Mouse (Mus musculus) mature B cell (primary cell): ENCODE measurements around the gene Cep112.
"Not testable (repeated sequence)": the region's sequence is repeated elsewhere in the genome, so short reads cannot be mapped to it uniquely, and the experiment has no call there.

Experiments
- in situ Hi-C: fragments of 300-500 bp; cut with MboI; formaldehyde crosslinking; loops from 2 replicates; pipeline ENCODE4 v1.14.3; 2019

Gene Cep112

GRCm38 (mm10) chr11:108871284-108871683, 446.3 kb downstream of the Cep112 start:
- in situ Hi-C loops = not testable (repeated sequence)

- in situ Hi-C loops = no loop called here
Measured at GRCm38 (mm10) chr11:108871748-108872147, 446.8 kb downstream of the Cep112 start.

DNA sequence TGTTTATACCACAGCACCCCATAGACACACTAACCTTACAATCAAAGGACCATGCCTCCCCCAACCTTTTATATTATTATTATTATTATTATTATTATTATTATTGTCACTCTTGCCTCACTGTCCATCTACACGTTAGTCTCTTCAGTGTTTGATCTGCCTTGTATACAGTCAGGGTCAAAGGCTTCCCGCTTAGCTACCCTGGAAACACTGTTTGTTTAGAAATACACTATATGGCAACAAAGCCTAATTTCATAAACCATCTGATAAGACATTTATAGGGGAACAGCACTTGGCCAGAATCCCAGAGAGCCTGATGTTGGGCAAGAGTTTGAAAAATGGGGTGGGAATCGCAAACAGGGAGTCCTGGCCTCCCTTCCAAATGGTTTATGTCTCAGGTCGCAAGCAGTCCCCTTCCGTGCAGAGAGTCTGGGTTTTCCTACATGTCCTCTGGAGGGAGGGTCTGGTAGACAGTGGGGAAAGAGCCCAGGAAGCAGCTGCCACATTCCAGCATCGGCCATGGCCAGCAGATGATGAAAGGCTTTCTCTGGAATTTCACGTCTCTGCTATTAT, 451.7 kb downstream of the Cep112 start:
- in situ Hi-C loops = no loop called here

- in situ Hi-C loops = no loop called here
Measured at GRCm38 (mm10) chr11:108877520-108877919, 452.5 kb downstream of the Cep112 start.

- in situ Hi-C loops = no loop called here
Measured at GRCm38 (mm10) chr11:108880546-108880945, 455.6 kb downstream of the Cep112 start.

DNA sequence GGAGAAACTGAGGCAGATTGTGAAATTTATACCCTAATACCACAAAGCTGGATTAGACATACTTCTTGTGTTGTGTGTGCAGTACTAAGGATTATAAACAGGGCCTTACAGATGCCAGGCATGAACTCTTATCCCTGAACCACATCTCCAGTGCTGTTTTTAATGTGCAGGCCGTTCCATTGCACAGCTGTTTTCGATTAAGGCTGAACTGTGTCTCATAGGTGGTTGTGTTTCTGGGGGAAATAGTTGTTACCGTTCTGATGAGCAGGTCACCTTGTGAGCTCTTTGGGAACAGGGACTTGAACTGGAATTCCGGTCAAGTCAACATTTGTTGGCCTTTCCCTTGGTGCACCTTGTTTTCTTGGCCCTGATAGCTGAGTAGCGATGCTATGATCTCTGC, 456.7 kb downstream of the Cep112 start:
- in situ Hi-C loops = no loop called here

DNA sequence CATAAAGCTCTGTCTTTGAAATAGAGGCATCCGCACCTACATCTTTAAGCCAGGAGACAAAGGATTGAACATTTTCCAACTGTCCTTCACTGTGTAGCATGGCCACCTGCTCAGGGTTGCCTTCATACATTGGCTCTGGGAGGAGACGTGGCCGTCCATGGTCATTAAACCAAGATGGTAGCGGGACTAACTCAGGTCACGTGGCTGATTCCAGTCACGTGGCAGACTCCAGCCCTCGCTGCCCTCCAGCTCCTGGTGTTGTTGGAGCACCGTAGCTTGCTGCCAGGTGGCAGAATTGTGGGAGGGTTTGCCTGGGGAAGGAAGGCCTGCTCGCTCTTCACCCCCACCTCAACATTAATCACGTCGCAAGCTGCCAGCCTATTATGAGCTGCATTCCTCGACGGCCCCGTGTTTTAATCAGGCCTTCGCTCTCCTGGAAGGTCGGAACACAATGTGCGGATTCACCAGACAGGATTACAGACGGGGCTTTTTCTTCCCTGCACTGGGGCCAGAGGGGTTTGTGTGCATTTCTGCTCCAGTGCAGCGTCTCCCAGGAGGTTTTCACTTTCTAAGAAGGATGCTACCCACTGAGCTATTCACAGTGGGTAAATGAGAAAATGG, 460.4 kb downstream of the Cep112 start:
- in situ Hi-C loops = no loop called here

- in situ Hi-C loops = no loop called here
Measured at GRCm38 (mm10) chr11:108886060-108886459, 461.1 kb downstream of the Cep112 start.

DNA sequence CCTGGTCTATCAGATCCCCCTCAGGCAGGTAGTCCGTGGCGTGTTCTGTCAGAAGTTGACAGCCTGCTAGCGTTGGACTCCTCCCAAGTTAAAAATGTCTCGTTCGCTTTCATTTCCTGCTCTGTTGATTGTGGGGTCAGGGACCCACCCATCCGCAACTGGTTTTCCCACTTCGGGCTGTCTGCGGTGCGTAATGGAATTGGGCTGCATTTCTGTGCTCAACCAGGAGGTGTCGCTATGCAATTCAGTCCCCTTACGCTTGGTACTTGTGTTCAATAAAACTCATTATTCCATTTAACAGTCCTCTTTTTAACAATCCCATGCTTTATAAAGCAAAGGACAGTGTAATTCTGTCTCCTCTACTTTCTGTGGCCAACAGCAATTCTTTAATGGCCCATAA, 464.1 kb downstream of the Cep112 start:
- in situ Hi-C loops = no loop called here

GRCm38 (mm10) chr11:108890544-108890943, 465.6 kb downstream of the Cep112 start:
- in situ Hi-C loops = no loop called here

DNA sequence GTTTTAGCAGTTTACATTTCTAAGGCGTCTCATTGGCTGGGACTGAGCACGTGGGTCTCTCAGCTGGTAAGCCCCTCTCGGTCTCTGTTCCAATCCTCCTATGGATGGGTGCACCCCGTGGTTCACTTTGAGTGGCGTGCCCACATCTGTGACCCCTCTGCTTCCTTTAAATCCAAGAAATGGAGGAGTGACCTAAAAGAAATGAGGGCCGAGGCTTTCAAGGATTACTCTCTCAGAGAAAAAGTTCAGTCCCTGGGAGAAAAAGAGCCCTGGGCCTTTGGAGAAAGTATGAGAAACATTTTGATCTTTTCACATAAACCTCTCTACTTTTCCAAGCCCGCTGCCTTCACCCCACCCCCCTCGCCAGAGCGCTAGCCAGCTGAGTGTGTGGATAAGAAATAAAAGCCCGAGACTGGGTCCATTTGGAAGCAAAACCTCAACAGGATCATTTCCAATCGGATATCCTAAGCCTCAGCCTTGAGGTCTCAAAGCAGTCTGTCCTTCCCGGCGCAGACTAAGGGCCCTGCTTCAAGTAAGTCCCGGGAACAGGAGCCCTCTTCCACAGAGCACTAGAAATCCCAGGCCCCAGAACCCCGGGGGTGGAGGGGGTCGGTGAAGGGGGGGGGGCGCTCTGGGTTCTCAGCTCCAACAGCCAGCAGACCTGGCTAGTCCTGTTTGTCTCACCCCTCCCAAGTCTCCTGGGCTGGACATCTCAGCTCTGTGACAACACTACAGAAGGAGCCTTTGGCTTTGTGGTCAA, 466.3 kb downstream of the Cep112 start:
- in situ Hi-C loops = no loop called here

- in situ Hi-C loops = no loop called here
Measured at GRCm38 (mm10) chr11:108891871-108892380, 466.9 kb downstream of the Cep112 start.

GRCm38 (mm10) chr11:108892406-108892805, 467.4 kb downstream of the Cep112 start:
- in situ Hi-C loops = no loop called here

DNA sequence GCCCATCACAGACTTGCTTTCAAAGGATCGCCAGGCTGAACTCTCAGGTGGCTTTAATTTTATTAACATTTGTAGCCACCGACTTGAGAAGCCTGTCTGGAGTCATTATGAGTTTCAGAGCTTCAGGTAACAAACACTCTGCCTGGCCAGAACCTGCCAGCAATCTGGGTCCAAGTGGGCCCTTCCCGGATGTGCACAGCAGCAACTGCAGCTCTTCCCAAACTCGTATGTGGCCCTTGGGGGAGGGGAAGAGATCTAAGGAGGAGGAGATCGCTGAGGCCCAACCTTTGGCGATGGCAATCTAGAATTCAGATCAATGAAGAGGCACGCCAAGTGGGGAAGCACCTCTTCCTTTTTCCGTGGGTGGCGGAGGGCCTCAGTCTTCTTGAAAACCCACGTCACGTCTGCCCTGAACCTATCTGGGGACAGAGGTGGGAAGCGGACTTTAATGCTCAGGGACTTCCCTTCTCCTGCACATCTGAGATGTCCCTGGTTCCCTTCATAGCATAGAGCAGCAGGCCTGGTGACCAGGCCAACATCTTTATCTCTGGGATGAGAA, 468.3 kb downstream of the Cep112 start:
- in situ Hi-C loops = no loop called here

- in situ Hi-C loops = no loop called here
Measured at GRCm38 (mm10) chr11:108893855-108894510, 469.0 kb downstream of the Cep112 start.

DNA sequence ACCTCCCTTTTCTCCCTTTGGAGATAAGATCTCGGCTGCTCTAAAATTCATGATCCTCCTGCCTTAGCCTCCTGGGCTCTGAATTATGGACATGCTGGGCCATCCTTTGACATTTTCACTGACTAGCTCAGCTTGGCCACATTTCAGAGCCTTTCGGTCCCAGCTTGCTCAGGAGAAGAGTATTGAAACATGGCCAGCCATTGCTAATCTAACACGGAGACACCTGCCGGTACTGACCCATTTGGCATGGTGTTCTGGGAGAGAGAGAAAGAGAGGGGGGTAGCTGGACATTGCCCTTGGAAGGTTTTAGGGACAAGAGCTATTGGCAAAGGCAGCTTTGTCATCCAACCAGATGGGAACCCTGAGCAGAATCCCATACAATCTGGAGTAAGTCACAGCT, 472.0 kb downstream of the Cep112 start:
- in situ Hi-C loops = no loop called here

GRCm38 (mm10) chr11:108898063-108898462, 473.1 kb downstream of the Cep112 start:
- in situ Hi-C loops = no loop called here

- in situ Hi-C loops = no loop called here
Measured at GRCm38 (mm10) chr11:108898483-108898882, 473.5 kb downstream of the Cep112 start.

- in situ Hi-C loops = no loop called here
Measured at GRCm38 (mm10) chr11:108900718-108901488, 475.9 kb downstream of the Cep112 start.

- in situ Hi-C loops = no loop called here
Measured at GRCm38 (mm10) chr11:108901670-108902069, 476.7 kb downstream of the Cep112 start.

DNA sequence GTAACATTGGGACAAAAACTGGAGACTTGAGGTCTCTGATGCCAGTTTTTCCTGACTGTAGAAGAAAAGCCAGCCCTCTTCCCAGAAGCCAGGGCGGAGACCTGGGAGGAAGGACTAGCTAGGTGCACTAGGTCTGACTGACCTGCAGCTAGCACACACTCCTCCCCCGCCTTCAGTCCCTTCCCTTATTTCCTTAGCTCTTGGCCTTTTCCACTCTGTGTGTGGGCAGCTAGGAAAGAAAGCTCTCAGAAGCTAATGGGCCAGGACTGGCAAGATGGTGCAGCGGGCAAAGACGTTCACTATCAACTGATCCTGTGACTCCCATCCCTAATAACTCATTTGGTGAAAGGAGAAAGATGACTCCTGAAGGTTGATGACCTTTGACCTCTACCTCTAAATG, 477.3 kb downstream of the Cep112 start:
- in situ Hi-C loops = no loop called here
